Comparison of ENCODE assay signal across 20 mouse cellular contexts in the genomic region with DNA sequence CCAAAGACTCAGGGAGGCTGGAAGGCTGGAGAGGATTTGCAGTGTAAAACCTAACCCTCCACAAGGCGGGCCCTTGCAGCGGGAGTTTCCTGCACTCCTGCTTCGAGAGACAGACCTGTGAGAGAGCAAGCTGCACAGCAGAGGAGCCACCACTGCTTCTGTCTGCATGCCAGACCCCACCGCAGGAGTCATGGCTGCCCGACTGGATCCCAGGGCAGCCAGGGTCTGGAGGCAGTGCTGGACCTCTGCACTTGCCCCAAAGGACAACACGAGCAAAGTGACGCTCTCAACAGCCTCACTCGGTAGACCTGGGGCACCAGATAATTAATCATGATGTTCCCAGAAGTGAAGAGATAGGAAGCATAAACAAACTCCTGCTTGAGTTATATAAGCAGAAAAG.
"Had no signal": no experiment of that assay in that cellular context is flagged by ENCODE, and none has a peak within 500 bp of the region (broad histone marks: within the 10 kb centered on the region; RNA-seq: fewer than 3 reads in every experiment).

No protein-coding gene starts in this region.

- H3K4me3 ChIP-seq: left cerebral cortex, adult 2 months; liver, embryonic 13.5 days; megakaryocyte, embryonic 14.5 days; midbrain, embryonic 10.5 days; midbrain, embryonic 13.5 days; myocyte; neural tube, embryonic 13.5 days had no signal

- H3K9ac ChIP-seq: liver, embryonic 13.5 days; midbrain, embryonic 13.5 days; neural tube, embryonic 13.5 days had no signal

- H3K27ac ChIP-seq: left cerebral cortex, adult 2 months; liver, embryonic 13.5 days; midbrain, embryonic 10.5 days; midbrain, embryonic 13.5 days; neural tube, embryonic 13.5 days had no signal

- H3K9me3 ChIP-seq: liver, embryonic 13.5 days; megakaryocyte, embryonic 14.5 days; midbrain, embryonic 10.5 days; midbrain, embryonic 13.5 days; neural tube, embryonic 13.5 days had no signal

- DNase-seq: kidney, adult 18-20 months; kidney, adult 9 months; kidney, postnatal 25 days; layer of hippocampus, postnatal 36 days; liver, embryonic 13.5 days; lung, adult 2 months; lung, postnatal 36 days; retina, postnatal 1 day; right cerebral cortex, postnatal 25 days; thymus, adult 2 months; thymus, postnatal 14 days; thymus, postnatal 4 days had no signal

- H3K4me1 ChIP-seq: megakaryocyte, embryonic 14.5 days had no signal

- H3K4me2 ChIP-seq: liver, embryonic 13.5 days; midbrain, embryonic 13.5 days; neural tube, embryonic 13.5 days had no signal

- H3K36me3 ChIP-seq: liver, embryonic 13.5 days; midbrain, embryonic 13.5 days; neural tube, embryonic 13.5 days had no signal

- ATAC-seq: lung, postnatal 0 days; midbrain, embryonic 13.5 days; midbrain, embryonic 16.5 days had no signal

- H3K27me3 ChIP-seq: liver, embryonic 13.5 days; megakaryocyte, embryonic 14.5 days; midbrain, embryonic 13.5 days; neural tube, embryonic 13.5 days had no signal
